Comparison of ENCODE assay signal across 35 mouse cellular contexts in genomic region chr16:32446563-32447138, GRCm38 (mm10). TPM values are rescaled to one million over a fixed set of nuclear protein-coding genes. Genes with fewer than 3 reads are reported as not detected.
DNase-seq lines count a peak whose midpoint lies in the region; ATAC-seq and TF ChIP-seq lines count a peak whose summit lies in the region.
"Had no signal": no experiment of that assay in that cellular context is flagged by ENCODE, and none has a peak within 500 bp of the region (broad histone marks: within the 10 kb centered on the region; RNA-seq: fewer than 3 reads in every experiment).

No protein-coding gene starts in this region.

- H3K4me2 ChIP-seq in liver, embryonic 16.5 days (ENCODE audit: low read depth, low read length), result no peak overlapping the region
- no peak overlapping the region for H3K4me2 ChIP-seq in liver, embryonic 12.5 days
- H3K4me2 ChIP-seq in intestine, postnatal 0 days (replicated peaks; ENCODE audit: low read depth), result 0 out of 2 replicates have a peak overlapping the region, but pooled peaks have one; percentile 3
- no peak overlapping the region for H3K4me2 ChIP-seq in midbrain, postnatal 0 days (ENCODE audit: low read depth, low read length, poor library complexity, severe bottlenecking)
- H3K4me2 ChIP-seq: embryonic facial prominence, embryonic 13.5 days; forebrain, embryonic 13.5 days; heart, embryonic 11.5 days; hindbrain, embryonic 13.5 days had no signal

- 65% methylated on average over 2 of the region's 2 CpGs for WGBS in heart, adult 2 months
- 45% methylated on average over 2 of the region's 2 CpGs for WGBS in liver, embryonic 16.5 days (ENCODE audit: insufficient replicate concordance)
- 56% methylated on average over 2 of the region's 2 CpGs for WGBS in liver, embryonic 12.5 days (ENCODE audit: insufficient replicate concordance)
- 45% methylated on average over 2 of the region's 2 CpGs for WGBS in intestine, postnatal 0 days
- 86% methylated on average over 2 of the region's 2 CpGs for WGBS in midbrain, postnatal 0 days

- no peak for DNase-seq in heart, adult 2 months
- no peak for DNase-seq in heart, postnatal 36 days
- no peak for DNase-seq in midbrain, postnatal 0 days (ENCODE audit: low spot score)
- DNase-seq in spleen, postnatal 10 days (ENCODE audit: low spot score in 2 of 2), result no peak
- DNase-seq: adrenal gland, adult 8-10 months; adrenal gland, postnatal 25 days; cerebellum, adult 11-12 months; cerebellum, adult 8-10 months; cerebellum, postnatal 10 days; cerebellum, postnatal 36 days; embryo, embryonic 11 days; gastrocnemius, postnatal 10 days; gastrocnemius, postnatal 36 days had no signal

- intact Hi-C loops in heart, adult 2 months (cut with DNase I), result no loop called here
- intact Hi-C loops in heart, postnatal 36 days (cut with DNase I), result no loop called here

- 0 out of 2 replicates have a peak, but pooled peaks cover 1% of the 10 kb centered on the region for H3K79me2 ChIP-seq in heart, adult 2 months (replicated peaks; ENCODE audit: control insufficient read depth, insufficient read depth, low read length)

- peaks cover 12% of the 10 kb centered on the region for H3K4me1 ChIP-seq in heart, adult 2 months (ENCODE audit: control insufficient read depth, insufficient read depth, low read length)
- H3K4me1 ChIP-seq in liver, embryonic 16.5 days (ENCODE audit: control insufficient read depth, low read depth, low read length), result peaks cover 63% of the 10 kb centered on the region
- H3K4me1 ChIP-seq in liver, embryonic 12.5 days, result peaks cover 87% of the 10 kb centered on the region
- H3K4me1 ChIP-seq in intestine, postnatal 0 days (replicated peaks; ENCODE audit: control insufficient read depth, insufficient read depth, low read length), result peaks cover 9% of the 10 kb centered on the region; the same call in 1 of the 2 replicates
- H3K4me1 ChIP-seq in midbrain, postnatal 0 days (ENCODE audit: insufficient read depth, low read length), result no peaks in the 10 kb centered on the region
- H3K4me1 ChIP-seq: embryonic facial prominence, embryonic 10.5 days; embryonic facial prominence, embryonic 13.5 days; forebrain, embryonic 10.5 days; forebrain, embryonic 13.5 days; hindbrain, embryonic 10.5 days; hindbrain, embryonic 13.5 days had no signal

- peaks cover 17% of the 10 kb centered on the region for H3K36me3 ChIP-seq in heart, adult 2 months (ENCODE audit: control insufficient read depth, insufficient read depth, low read length)
- H3K36me3 ChIP-seq in liver, embryonic 16.5 days (ENCODE audit: control insufficient read depth, insufficient read depth), result peaks cover 2% of the 10 kb centered on the region
- H3K36me3 ChIP-seq in liver, embryonic 12.5 days, result peaks cover 27% of the 10 kb centered on the region
- H3K36me3 ChIP-seq in intestine, postnatal 0 days (ENCODE audit: control insufficient read depth, insufficient read depth), result no peaks in the 10 kb centered on the region; the same call in 1 of the 2 replicates
- no peaks in the 10 kb centered on the region for H3K36me3 ChIP-seq in midbrain, postnatal 0 days (ENCODE audit: insufficient read depth, low read length)

- no peaks in the 10 kb centered on the region for H3K27me3 ChIP-seq in heart, adult 2 months (ENCODE audit: control insufficient read depth, insufficient read depth, low read length)
- no peaks in the 10 kb centered on the region for H3K27me3 ChIP-seq in liver, embryonic 16.5 days (ENCODE audit: control insufficient read depth, insufficient read depth, low read depth, low read length)
- no peaks in the 10 kb centered on the region for H3K27me3 ChIP-seq in liver, embryonic 12.5 days (replicated peaks)
- no peaks in the 10 kb centered on the region for H3K27me3 ChIP-seq in intestine, postnatal 0 days (replicated peaks; ENCODE audit: control insufficient read depth, insufficient read depth, low read length)
- no peaks in the 10 kb centered on the region for H3K27me3 ChIP-seq in midbrain, postnatal 0 days (ENCODE audit: insufficient read depth, low read length)
- H3K27me3 ChIP-seq: embryonic facial prominence, embryonic 13.5 days; forebrain, embryonic 13.5 days; hindbrain, embryonic 13.5 days had no signal

- H3K4me3 ChIP-seq in heart, adult 2 months, result no peak overlapping the region
- no peak overlapping the region for H3K4me3 ChIP-seq in liver, embryonic 16.5 days (ENCODE audit: low read depth, low read length)
- no peak overlapping the region for H3K4me3 ChIP-seq in liver, embryonic 12.5 days
- no peak overlapping the region for H3K4me3 ChIP-seq in intestine, postnatal 0 days (ENCODE audit: low read depth, low read length)
- H3K4me3 ChIP-seq in midbrain, postnatal 0 days (ENCODE audit: low read depth, low read length), result no peak overlapping the region
- H3K4me3 ChIP-seq: embryonic facial prominence, embryonic 10.5 days; embryonic facial prominence, embryonic 13.5 days; erythroblast, embryonic 14.5 days; forebrain, embryonic 10.5 days; forebrain, embryonic 13.5 days; hindbrain, embryonic 10.5 days; hindbrain, embryonic 13.5 days had no signal

- no peak for ATAC-seq in liver, embryonic 16.5 days (ENCODE audit: low read depth)
- ATAC-seq in liver, embryonic 12.5 days, result no peak
- peak; percentile 83 for ATAC-seq in intestine, postnatal 0 days
- ATAC-seq in midbrain, postnatal 0 days (ENCODE audit: low FRiP score), result no peak
- ATAC-seq: activated CD4-positive, CD25-positive, alpha-beta regulatory T cell, adult 4 months; forebrain, embryonic 13.5 days; forebrain, embryonic 16.5 days; hindbrain, embryonic 16.5 days had no signal

- no peak for TF ChIP-seq POLR2A in heart, adult 2 months (IDR thresholded peaks at IDR 0.05; ENCODE audit: insufficient read depth, low read depth, low read length)

- H3K9ac ChIP-seq in heart, adult 2 months (ENCODE audit: low read depth, low read length), result no peak overlapping the region; the same call in 1 of the 2 replicates
- H3K9ac ChIP-seq in liver, embryonic 16.5 days (ENCODE audit: low read depth, low read length), result no peak overlapping the region
- no peak overlapping the region for H3K9ac ChIP-seq in liver, embryonic 12.5 days
- H3K9ac ChIP-seq in intestine, postnatal 0 days (ENCODE audit: low read depth, low read length), result no peak overlapping the region
- no peak overlapping the region for H3K9ac ChIP-seq in midbrain, postnatal 0 days (replicated peaks; ENCODE audit: low read length, poor library complexity, severe bottlenecking)
- H3K9ac ChIP-seq: embryonic facial prominence, embryonic 13.5 days; forebrain, embryonic 13.5 days; hindbrain, embryonic 13.5 days had no signal

- no peak for TF ChIP-seq CTCF in heart, adult 2 months (IDR thresholded peaks at IDR 0.05)
- no peak for TF ChIP-seq CTCF in intestine, postnatal 0 days (IDR thresholded peaks at IDR 0.05; ENCODE audit: low read depth)
- no peak for TF ChIP-seq CTCF in midbrain, postnatal 0 days (IDR thresholded peaks at IDR 0.05)

- TF ChIP-seq EP300 in heart, adult 2 months (IDR thresholded peaks at IDR 0.05; ENCODE audit: insufficient read depth, low read depth, low read length), result no peak

- H3K9me3 ChIP-seq in liver, embryonic 16.5 days (replicated peaks; ENCODE audit: control insufficient read depth, low read length), result no peaks in the 10 kb centered on the region
- H3K9me3 ChIP-seq in liver, embryonic 12.5 days (replicated peaks), result no peaks in the 10 kb centered on the region
- no peaks in the 10 kb centered on the region for H3K9me3 ChIP-seq in intestine, postnatal 0 days (ENCODE audit: control insufficient read depth)
- H3K9me3 ChIP-seq in midbrain, postnatal 0 days (ENCODE audit: low read length), result no peaks in the 10 kb centered on the region
- H3K9me3 ChIP-seq: embryonic facial prominence, embryonic 10.5 days; embryonic facial prominence, embryonic 13.5 days; forebrain, embryonic 10.5 days; forebrain, embryonic 13.5 days; hindbrain, embryonic 10.5 days; hindbrain, embryonic 13.5 days had no signal

- H3K27ac ChIP-seq in heart, adult 2 months, result peak overlapping the region; percentile 23
- 0 out of 2 replicates have a peak overlapping the region, but pooled peaks have one; percentile 10 for H3K27ac ChIP-seq in liver, embryonic 16.5 days (ENCODE audit: low read length)
- no peak overlapping the region for H3K27ac ChIP-seq in liver, embryonic 12.5 days
- peak overlapping the region; percentile 89 for H3K27ac ChIP-seq in intestine, postnatal 0 days (ENCODE audit: low read depth, low read length)
- H3K27ac ChIP-seq in midbrain, postnatal 0 days (ENCODE audit: low read depth, low read length), result no peak overlapping the region
- H3K27ac ChIP-seq: embryonic facial prominence, embryonic 10.5 days; embryonic facial prominence, embryonic 13.5 days; forebrain, embryonic 10.5 days; forebrain, embryonic 13.5 days; hindbrain, embryonic 10.5 days; hindbrain, embryonic 13.5 days had no signal

RNA-seq across cellular contexts. Expression of gene Pcyt1a, which starts 15.9 kb away (rescaled TPM):
- 100 to 1,000 TPM; 110 to 133 TPM for total RNA-seq in heart, adult 2 months (2021)
- 44.3 and 70.5 TPM in 2 replicates for polyA plus RNA-seq in heart, adult 2 months (2012; rRNA removed)
- 100 to 1,000 TPM; 127 to 141 TPM for total RNA-seq in heart, postnatal 36 days (2021)
- polyA plus RNA-seq in liver, embryonic 16.5 days (2015; fragmentation: Nextera tagmentation; extraction: Ambion mirVana), result 38.1 and 42.1 TPM in 2 replicates
- 37.6 TPM in 2 replicates for polyA plus RNA-seq in liver, embryonic 12.5 days (2016; fragmentation: Nextera tagmentation; extraction: Ambion mirVana)
- polyA plus RNA-seq in intestine, postnatal 0 days (2015; fragmentation: Nextera tagmentation; extraction: Ambion mirVana), result 114 and 120 TPM in 2 replicates
- total RNA-seq in midbrain, postnatal 0 days (2014; rRNA removed), result 47.5 and 52.7 TPM in 2 replicates
- 49.2 and 49.3 TPM in 2 replicates for polyA plus RNA-seq in midbrain, postnatal 0 days (2015; fragmentation: Nextera tagmentation; extraction: Ambion mirVana)

RNA-seq across cellular contexts. Expression of gene Tctex1d2, which starts 27.1 kb away (rescaled TPM):
- 1 to 10 TPM; 6.2 to 6.8 TPM for total RNA-seq in heart, adult 2 months (2021)
- 6.2 and 8.7 TPM in 2 replicates for polyA plus RNA-seq in heart, adult 2 months (2012; rRNA removed)
- 1 to 10 TPM; 6.3 to 8.3 TPM for total RNA-seq in heart, postnatal 36 days (2021)
- polyA plus RNA-seq in liver, embryonic 16.5 days (2015; fragmentation: Nextera tagmentation; extraction: Ambion mirVana), result 4.8 and 5.0 TPM in 2 replicates
- 8.1 and 8.6 TPM in 2 replicates for polyA plus RNA-seq in liver, embryonic 12.5 days (2016; fragmentation: Nextera tagmentation; extraction: Ambion mirVana)
- 29.4 and 30.2 TPM in 2 replicates for polyA plus RNA-seq in intestine, postnatal 0 days (2015; fragmentation: Nextera tagmentation; extraction: Ambion mirVana)
- total RNA-seq in midbrain, postnatal 0 days (2014; rRNA removed), result 12.5 and 18.1 TPM in 2 replicates
- polyA plus RNA-seq in midbrain, postnatal 0 days (2015; fragmentation: Nextera tagmentation; extraction: Ambion mirVana), result 54.5 and 56.7 TPM in 2 replicates
- polyA plus RNA-seq: erythroblast, embryonic 14.5 days had no signal

RNA-seq across cellular contexts. Expression of gene Slc51a, which starts 41.0 kb away (rescaled TPM):
- under 1 TPM; 0.55 to 0.63 TPM for total RNA-seq in heart, adult 2 months (2021)
- 0.64 and 1.1 TPM in 2 replicates for polyA plus RNA-seq in heart, adult 2 months (2012; rRNA removed)
- total RNA-seq in heart, postnatal 36 days (2021), result under 1 TPM; 0.38 to 0.44 TPM
- polyA plus RNA-seq in liver, embryonic 16.5 days (2015; fragmentation: Nextera tagmentation; extraction: Ambion mirVana), result 0.25 and 1.3 TPM in 2 replicates
- 0.57 and 0.66 TPM in 2 replicates for polyA plus RNA-seq in liver, embryonic 12.5 days (2016; fragmentation: Nextera tagmentation; extraction: Ambion mirVana)
- 292 and 346 TPM in 2 replicates for polyA plus RNA-seq in intestine, postnatal 0 days (2015; fragmentation: Nextera tagmentation; extraction: Ambion mirVana)
- total RNA-seq in midbrain, postnatal 0 days (2014; rRNA removed), result not detected in 2 replicates
- polyA plus RNA-seq in midbrain, postnatal 0 days (2015; fragmentation: Nextera tagmentation; extraction: Ambion mirVana), result 0.14 TPM in 1 of 2 replicates, not detected in the other
- total RNA-seq: adrenal gland, postnatal 25 days; gastrocnemius, adult 18-20 months; gastrocnemius, postnatal 10 days; gastrocnemius, postnatal 36 days had no signal
- polyA plus RNA-seq: activated CD4-positive, CD25-positive, alpha-beta regulatory T cell, adult 4 months; erythroblast, embryonic 14.5 days; hindbrain, embryonic 16.5 days had no signal

RNA-seq across cellular contexts. Expression of gene Tm4sf19, which starts 46.3 kb away (rescaled TPM):
- total RNA-seq in heart, adult 2 months (2021), result not detected
- polyA plus RNA-seq in heart, adult 2 months (2012; rRNA removed), result 0.12 TPM in 2 replicates
- not detected for total RNA-seq in heart, postnatal 36 days (2021)
- polyA plus RNA-seq in liver, embryonic 16.5 days (2015; fragmentation: Nextera tagmentation; extraction: Ambion mirVana), result not detected in 2 replicates
- not detected in 2 replicates for polyA plus RNA-seq in liver, embryonic 12.5 days (2016; fragmentation: Nextera tagmentation; extraction: Ambion mirVana)
- not detected in 2 replicates for polyA plus RNA-seq in intestine, postnatal 0 days (2015; fragmentation: Nextera tagmentation; extraction: Ambion mirVana)
- total RNA-seq in midbrain, postnatal 0 days (2014; rRNA removed), result not detected in 2 replicates
- not detected in 2 replicates for polyA plus RNA-seq in midbrain, postnatal 0 days (2015; fragmentation: Nextera tagmentation; extraction: Ambion mirVana)
- total RNA-seq: adrenal gland, postnatal 25 days; ES-E14; gastrocnemius, adult 18-20 months; gastrocnemius, postnatal 36 days; granulocyte monocyte progenitor cell, adult 5-6 weeks; heart, adult 8-10 months; heart, postnatal 25 days had no signal
- polyA plus RNA-seq: activated CD4-positive, CD25-positive, alpha-beta regulatory T cell, adult 4 months; cortical plate, adult 2 months; embryonic facial prominence, embryonic 10.5 days; embryonic facial prominence, embryonic 13.5 days; erythroblast, embryonic 14.5 days; forebrain, embryonic 10.5 days; forebrain, embryonic 13.5 days; forebrain, embryonic 16.5 days; heart, embryonic 11.5 days; heart, embryonic 14.5 days; heart, postnatal 0 days; hindbrain, embryonic 10.5 days; hindbrain, embryonic 13.5 days; hindbrain, embryonic 16.5 days had no signal

RNA-seq across cellular contexts. Expression of gene Zdhhc19, which starts 49.4 kb away (rescaled TPM):
- not detected for total RNA-seq in heart, adult 2 months (2021)
- not detected in 2 replicates for polyA plus RNA-seq in heart, adult 2 months (2012; rRNA removed)
- total RNA-seq in heart, postnatal 36 days (2021), result not detected
- not detected in 2 replicates for polyA plus RNA-seq in liver, embryonic 16.5 days (2015; fragmentation: Nextera tagmentation; extraction: Ambion mirVana)
- not detected in 2 replicates for polyA plus RNA-seq in liver, embryonic 12.5 days (2016; fragmentation: Nextera tagmentation; extraction: Ambion mirVana)
- polyA plus RNA-seq in intestine, postnatal 0 days (2015; fragmentation: Nextera tagmentation; extraction: Ambion mirVana), result 3.8 and 4.7 TPM in 2 replicates
- not detected in 2 replicates for total RNA-seq in midbrain, postnatal 0 days (2014; rRNA removed)
- 0.19 and 0.25 TPM in 2 replicates for polyA plus RNA-seq in midbrain, postnatal 0 days (2015; fragmentation: Nextera tagmentation; extraction: Ambion mirVana)
- total RNA-seq: adrenal gland, adult 8-10 months; adrenal gland, postnatal 25 days; ES-E14; gastrocnemius, adult 18-20 months; gastrocnemius, postnatal 10 days; gastrocnemius, postnatal 36 days; granulocyte monocyte progenitor cell, adult 5-6 weeks; heart, adult 8-10 months; heart, postnatal 25 days had no signal
- polyA plus RNA-seq: activated CD4-positive, CD25-positive, alpha-beta regulatory T cell, adult 4 months; cortical plate, adult 2 months; embryonic facial prominence, embryonic 10.5 days; embryonic facial prominence, embryonic 13.5 days; erythroblast, embryonic 14.5 days; forebrain, embryonic 10.5 days; forebrain, embryonic 13.5 days; forebrain, embryonic 16.5 days; heart, embryonic 14.5 days; heart, postnatal 0 days; hindbrain, embryonic 10.5 days; hindbrain, embryonic 13.5 days; hindbrain, embryonic 16.5 days had no signal

Comparison
In these comparisons a context has a peak if more than half of its experiments do, and no peak if none do; other contexts are left out.
1. H3K27ac ChIP-seq: peak in heart, adult 2 months (single experiment), liver, embryonic 16.5 days (single experiment) and intestine, postnatal 0 days (single experiment); none in liver, embryonic 12.5 days (single experiment) and midbrain, postnatal 0 days (single experiment).
2. RNA of gene Slc51a, which starts 41.0 kb away (polyA plus RNA-seq): 292 to 346 TPM in intestine, postnatal 0 days; 0.25 to 1.3 TPM in liver, embryonic 16.5 days, 0.64 to 1.1 TPM in heart, adult 2 months, 0.57 to 0.66 TPM in liver, embryonic 12.5 days and 0.14 TPM in midbrain, postnatal 0 days; every median in the first group is over 100 times any median in the second.